Mouse (Mus musculus): ENCODE measurements around the gene Ccsap.
A peak's percentile ranks its signal among the peaks of the same experiment; 100 is the strongest.
"Not testable (repeated sequence)": the region's sequence is repeated elsewhere in the genome, so short reads cannot be mapped to it uniquely, and the experiment has no call there.

Ccsap gene

GRCm38 (mm10) chr8:123836354-123836753 is 23.7 kb downstream of the Ccsap start:
- DNase-seq (ENCODE audit: low spot score), result no peak

- DNase-seq (ENCODE audit: low spot score), result peak; percentile 48
These were observed 24.6 kb downstream of the Ccsap start for GRCm38 (mm10) chr8:123835451-123835850.

- peak; percentile 46 for DNase-seq (ENCODE audit: low spot score)
These were observed 27.3 kb downstream of the Ccsap start for GRCm38 (mm10) chr8:123832757-123833156.

GRCm38 (mm10) chr8:123827523-123827922 is 32.5 kb downstream of the Ccsap start:
- no peak for DNase-seq (ENCODE audit: low spot score)

- DNase-seq (ENCODE audit: low spot score), result no peak
These were observed 33.3 kb downstream of the Ccsap start for GRCm38 (mm10) chr8:123826758-123827157.

- DNase-seq (ENCODE audit: low spot score), result no peak
These were observed 34.0 kb downstream of the Ccsap start for GRCm38 (mm10) chr8:123826001-123826400.

- DNase-seq (ENCODE audit: low spot score), result no peak
These were observed 36.4 kb downstream of the Ccsap start for GRCm38 (mm10) chr8:123823532-123824123.

GRCm38 (mm10) chr8:123823111-123823510 is 36.9 kb downstream of the Ccsap start:
- DNase-seq (ENCODE audit: low spot score), result no peak

- DNase-seq (ENCODE audit: low spot score), result no peak
These were observed 39.2 kb downstream of the Ccsap start for GRCm38 (mm10) chr8:123820780-123821179.

GRCm38 (mm10) chr8:123819683-123820610 is 40.1 kb downstream of the Ccsap start:
- DNase-seq (ENCODE audit: low spot score), result no peak

GRCm38 (mm10) chr8:123817747-123818146 is 42.3 kb downstream of the Ccsap start:
- no peak for DNase-seq (ENCODE audit: low spot score)

- DNase-seq (ENCODE audit: low spot score), result no peak
These were observed 43.1 kb downstream of the Ccsap start for GRCm38 (mm10) chr8:123816939-123817338.

- DNase-seq (ENCODE audit: low spot score), result no peak
These were observed 44.7 kb downstream of the Ccsap start for GRCm38 (mm10) chr8:123815325-123815724.

GRCm38 (mm10) chr8:123813892-123814266 is 46.1 kb downstream of the Ccsap start:
- no peak for DNase-seq (ENCODE audit: low spot score)

GRCm38 (mm10) chr8:123813173-123813891 is 46.7 kb downstream of the Ccsap start:
- no peak for DNase-seq (ENCODE audit: low spot score)

GRCm38 (mm10) chr8:123812227-123812626 is 47.8 kb downstream of the Ccsap start:
- no peak for DNase-seq (ENCODE audit: low spot score)

GRCm38 (mm10) chr8:123809342-123809741 is 50.7 kb downstream of the Ccsap start:
- DNase-seq (ENCODE audit: low spot score), result not testable (repeated sequence)

GRCm38 (mm10) chr8:123808671-123809070 is 51.3 kb downstream of the Ccsap start:
- DNase-seq (ENCODE audit: low spot score), result no peak

GRCm38 (mm10) chr8:123807852-123808573 is 52.0 kb downstream of the Ccsap start:
- no peak for DNase-seq (ENCODE audit: low spot score)

GRCm38 (mm10) chr8:123807024-123807431 is 53.0 kb downstream of the Ccsap start:
- DNase-seq (ENCODE audit: low spot score), result no peak

GRCm38 (mm10) chr8:123806374-123806935 is 53.6 kb downstream of the Ccsap start:
- no peak for DNase-seq (ENCODE audit: low spot score)

All from spleen, adult 12 weeks (tissue).